In the genomic region with DNA sequence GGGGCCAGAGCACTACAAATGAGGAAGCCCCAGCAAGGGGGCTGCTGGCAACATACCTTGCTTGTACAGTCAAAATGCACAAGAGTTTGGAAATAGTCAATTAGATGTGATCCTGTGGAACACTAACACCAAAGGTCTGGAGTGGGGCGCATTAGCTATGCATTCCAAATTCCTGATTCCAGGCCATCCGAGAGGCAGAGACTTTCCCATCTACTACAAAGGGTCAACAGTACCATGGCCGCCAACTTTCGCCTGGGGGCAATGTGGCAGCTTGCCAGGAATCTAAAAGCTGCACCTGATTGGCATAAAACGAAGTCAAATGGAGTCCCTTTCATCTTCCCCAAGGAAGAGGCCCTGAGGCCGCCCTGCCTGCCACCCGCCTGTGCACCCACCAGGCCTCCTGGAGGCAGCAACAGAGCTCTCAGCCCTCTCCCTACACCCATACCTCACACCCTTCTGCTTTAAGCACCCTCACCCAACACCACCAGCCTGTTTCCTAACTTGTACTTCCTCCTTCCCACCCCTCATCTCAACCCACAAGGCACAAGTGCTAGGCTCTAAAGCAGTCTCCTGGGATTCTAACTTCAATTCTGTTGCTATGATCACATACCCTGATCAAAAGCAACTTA, we compare ENCODE assay signal across 11 mouse cellular contexts. TPM values are rescaled to one million over a fixed set of nuclear protein-coding genes. Genes with fewer than 3 reads are reported as not detected.
DNase-seq lines count a peak whose midpoint lies in the region; ATAC-seq and TF ChIP-seq lines count a peak whose summit lies in the region.
"Had no signal": no experiment of that assay in that cellular context is flagged by ENCODE, and none has a peak within 500 bp of the region (broad histone marks: within the 10 kb centered on the region; RNA-seq: fewer than 3 reads in every experiment).

No protein-coding gene starts in this region.

- H3K27ac ChIP-seq in neural tube, embryonic 13.5 days (replicated peaks) = no peak overlapping the region; the same call in 1 of the 2 replicates
- H3K27ac ChIP-seq in neural tube, embryonic 15.5 days (replicated peaks) = no peak overlapping the region
- peak overlapping the region; percentile 59; the same call in 1 of the 2 replicates for H3K27ac ChIP-seq in embryonic facial prominence, embryonic 15.5 days (replicated peaks)
- no peak overlapping the region for H3K27ac ChIP-seq in midbrain, postnatal 0 days (ENCODE audit: low read depth, low read length)
- H3K27ac ChIP-seq: liver, embryonic 13.5 days had no signal

- no peak overlapping the region for H3K4me2 ChIP-seq in neural tube, embryonic 13.5 days
- H3K4me2 ChIP-seq in neural tube, embryonic 15.5 days = no peak overlapping the region
- H3K4me2 ChIP-seq in embryonic facial prominence, embryonic 15.5 days (replicated peaks) = no peak overlapping the region
- no peak overlapping the region for H3K4me2 ChIP-seq in midbrain, postnatal 0 days (ENCODE audit: low read depth, low read length, poor library complexity, severe bottlenecking)
- H3K4me2 ChIP-seq: liver, embryonic 13.5 days had no signal

- ATAC-seq in neural tube, embryonic 13.5 days (ENCODE audit: low read depth) = peak; percentile 61; the same call in 1 of the 2 replicates
- no peak for ATAC-seq in neural tube, embryonic 15.5 days (ENCODE audit: low FRiP score)
- peak; percentile 41; the same call in 1 of the 2 replicates for ATAC-seq in embryonic facial prominence, embryonic 15.5 days (ENCODE audit: insufficient number of reproducible peaks, low FRiP score, low TSS enrichment, low read depth)
- ATAC-seq in midbrain, postnatal 0 days (ENCODE audit: low FRiP score) = no peak
- ATAC-seq: inflammation-experienced regulatory T-cells, adult 6 months had no signal

- H3K4me3 ChIP-seq in neural tube, embryonic 13.5 days = no peak overlapping the region
- no peak overlapping the region for H3K4me3 ChIP-seq in neural tube, embryonic 15.5 days (replicated peaks)
- H3K4me3 ChIP-seq in embryonic facial prominence, embryonic 15.5 days (replicated peaks) = no peak overlapping the region
- H3K4me3 ChIP-seq in midbrain, postnatal 0 days (ENCODE audit: low read depth, low read length) = no peak overlapping the region
- H3K4me3 ChIP-seq: liver, embryonic 13.5 days had no signal

- H3K4me1 ChIP-seq in neural tube, embryonic 13.5 days (replicated peaks) = peaks cover 16% of the 10 kb centered on the region
- H3K4me1 ChIP-seq in neural tube, embryonic 15.5 days = 0 out of 2 replicates have a peak, but pooled peaks cover 5% of the 10 kb centered on the region
- peaks cover 34% of the 10 kb centered on the region for H3K4me1 ChIP-seq in embryonic facial prominence, embryonic 15.5 days
- H3K4me1 ChIP-seq in midbrain, postnatal 0 days (ENCODE audit: insufficient read depth, low read length) = no peaks in the 10 kb centered on the region

- 44% methylated on average over 7 of the region's 7 CpGs for WGBS in neural tube, embryonic 13.5 days
- WGBS in neural tube, embryonic 15.5 days = 36% methylated on average over 7 of the region's 7 CpGs
- 21% methylated on average over 7 of the region's 7 CpGs for WGBS in embryonic facial prominence, embryonic 15.5 days
- WGBS in midbrain, postnatal 0 days = 38% methylated on average over 7 of the region's 7 CpGs

- H3K27me3 ChIP-seq in neural tube, embryonic 13.5 days = no peaks in the 10 kb centered on the region
- no peaks in the 10 kb centered on the region for H3K27me3 ChIP-seq in neural tube, embryonic 15.5 days (replicated peaks)
- H3K27me3 ChIP-seq in embryonic facial prominence, embryonic 15.5 days = no peaks in the 10 kb centered on the region
- H3K27me3 ChIP-seq in midbrain, postnatal 0 days (ENCODE audit: insufficient read depth, low read length) = no peaks in the 10 kb centered on the region
- H3K27me3 ChIP-seq: liver, embryonic 13.5 days had no signal

- H3K9me3 ChIP-seq in neural tube, embryonic 13.5 days = no peaks in the 10 kb centered on the region
- no peaks in the 10 kb centered on the region for H3K9me3 ChIP-seq in neural tube, embryonic 15.5 days (replicated peaks)
- H3K9me3 ChIP-seq in embryonic facial prominence, embryonic 15.5 days (replicated peaks) = no peaks in the 10 kb centered on the region
- no peaks in the 10 kb centered on the region for H3K9me3 ChIP-seq in midbrain, postnatal 0 days (ENCODE audit: low read length)
- H3K9me3 ChIP-seq: liver, embryonic 13.5 days had no signal

- DNase-seq in kidney, adult 9 months = peak; percentile 46
- peak; percentile 14 for DNase-seq in midbrain, postnatal 0 days (ENCODE audit: low spot score)
- no peak for DNase-seq in gastrocnemius, postnatal 25 days
- no peak for DNase-seq in natural killer cell, adult 2 months (ENCODE audit: low spot score in 2 of 2)
- DNase-seq in thymus, postnatal 10 days (ENCODE audit: low spot score in 2 of 2) = no peak
- DNase-seq: cerebellum, adult 18-20 months; liver, embryonic 13.5 days had no signal

- H3K9ac ChIP-seq in neural tube, embryonic 13.5 days = no peak overlapping the region
- no peak overlapping the region for H3K9ac ChIP-seq in neural tube, embryonic 15.5 days (replicated peaks)
- no peak overlapping the region for H3K9ac ChIP-seq in embryonic facial prominence, embryonic 15.5 days
- H3K9ac ChIP-seq in midbrain, postnatal 0 days (replicated peaks; ENCODE audit: low read length, poor library complexity, severe bottlenecking) = no peak overlapping the region
- H3K9ac ChIP-seq: liver, embryonic 13.5 days had no signal

- no peak for TF ChIP-seq CTCF in midbrain, postnatal 0 days (IDR thresholded peaks at IDR 0.05)

- no peaks in the 10 kb centered on the region for H3K36me3 ChIP-seq in neural tube, embryonic 13.5 days
- no peaks in the 10 kb centered on the region for H3K36me3 ChIP-seq in neural tube, embryonic 15.5 days
- H3K36me3 ChIP-seq in embryonic facial prominence, embryonic 15.5 days = no peaks in the 10 kb centered on the region
- H3K36me3 ChIP-seq in midbrain, postnatal 0 days (ENCODE audit: insufficient read depth, low read length) = no peaks in the 10 kb centered on the region
- H3K36me3 ChIP-seq: liver, embryonic 13.5 days had no signal

RNA-seq across cellular contexts. Expression of gene Eefsec, which starts 30.1 kb away (rescaled TPM):
- 25.7 and 32.3 TPM in 2 replicates for polyA plus RNA-seq in neural tube, embryonic 13.5 days (2015; fragmentation: Nextera tagmentation; extraction: Ambion mirVana)
- polyA plus RNA-seq in neural tube, embryonic 15.5 days (2015; fragmentation: Nextera tagmentation; extraction: Ambion mirVana) = 27.3 and 32.4 TPM in 2 replicates
- 36.2 and 37.4 TPM in 2 replicates for polyA plus RNA-seq in embryonic facial prominence, embryonic 15.5 days (2015; fragmentation: Nextera tagmentation; extraction: Ambion mirVana)
- total RNA-seq in midbrain, postnatal 0 days (2014; rRNA removed) = 23.7 and 26.8 TPM in 2 replicates
- 24.4 and 27.8 TPM in 2 replicates for polyA plus RNA-seq in midbrain, postnatal 0 days (2015; fragmentation: Nextera tagmentation; extraction: Ambion mirVana)
- total RNA-seq in gastrocnemius, postnatal 25 days (2021) = 1 to 10 TPM; 7.4 to 7.5 TPM

RNA-seq across cellular contexts. Expression of gene Ruvbl1, which starts 49.0 kb away (rescaled TPM):
- 83.0 and 105 TPM in 2 replicates for polyA plus RNA-seq in neural tube, embryonic 13.5 days (2015; fragmentation: Nextera tagmentation; extraction: Ambion mirVana)
- 89.9 and 109 TPM in 2 replicates for polyA plus RNA-seq in neural tube, embryonic 15.5 days (2015; fragmentation: Nextera tagmentation; extraction: Ambion mirVana)
- 131 and 134 TPM in 2 replicates for polyA plus RNA-seq in embryonic facial prominence, embryonic 15.5 days (2015; fragmentation: Nextera tagmentation; extraction: Ambion mirVana)
- total RNA-seq in midbrain, postnatal 0 days (2014; rRNA removed) = 34.5 and 42.9 TPM in 2 replicates
- polyA plus RNA-seq in midbrain, postnatal 0 days (2015; fragmentation: Nextera tagmentation; extraction: Ambion mirVana) = 67.6 and 73.5 TPM in 2 replicates
- total RNA-seq in gastrocnemius, postnatal 25 days (2021) = 10 to 100 TPM; 16.9 to 17.8 TPM

Comparison
In these comparisons a context has a peak if more than half of its experiments do, and no peak if none do; other contexts are left out.
1. ATAC-seq: peak in neural tube, embryonic 13.5 days (single experiment) and embryonic facial prominence, embryonic 15.5 days (single experiment); none in neural tube, embryonic 15.5 days (single experiment) and midbrain, postnatal 0 days (single experiment).
2. DNase-seq: peak in kidney, adult 9 months (single experiment) and midbrain, postnatal 0 days (single experiment); none in gastrocnemius, postnatal 25 days (single experiment), natural killer cell, adult 2 months (0 of 2) and thymus, postnatal 10 days (0 of 2).